Mouse (Mus musculus) heart, embryonic 10.5 days (tissue): ENCODE results near the gene Olfr64. TPM values are rescaled to one million over a fixed set of nuclear protein-coding genes. Genes with fewer than 3 reads are reported as not detected.
A peak's percentile ranks its signal among the peaks of the same experiment; 100 is the strongest.

ENCODE experiments used
- DNase-seq: peaks from one replicate; pipeline ENCODE4 v3.0.0-alpha.2; 2017; ENCODE audit warnings: low spot score
- H3K27ac ChIP-seq: fragments of 300-500 bp; sonication (generic); 2 replicates; pipeline ENCODE4 v1.5.1; 2016; ENCODE audit warnings: mild to moderate bottlenecking
- H3K27me3 ChIP-seq: fragments of 300-500 bp; sonication (generic); 2 replicates; pipeline ENCODE4 v1.6.1; 2016; ENCODE audit warnings: mild to moderate bottlenecking; ENCODE audit not compliant: poor library complexity, insufficient read depth, severe bottlenecking
- H3K36me3 ChIP-seq: fragments of 300-500 bp; sonication (generic); 2 replicates; pipeline ENCODE4 v1.6.1; 2016; ENCODE audit warnings: mild to moderate bottlenecking, moderate library complexity
- H3K4me1 ChIP-seq: fragments of 300-500 bp; sonication (generic); 2 replicates; pipeline ENCODE4 v1.6.1; 2016; ENCODE audit warnings: mild to moderate bottlenecking
- H3K4me3 ChIP-seq: fragments of 300-500 bp; sonication (generic); 2 replicates; pipeline ENCODE4 v1.5.1; 2016; ENCODE audit warnings: mild to moderate bottlenecking, moderate library complexity
- H3K9me3 ChIP-seq: fragments of 300-500 bp; sonication (generic); 2 replicates; pipeline ENCODE4 v1.6.1; 2016; ENCODE audit warnings: mild to moderate bottlenecking, moderate library complexity
- WGBS: fragments of 180-500 bp; shearing (Covaris S2); methylation state at CpG from one replicate; pipeline ENCODE4 v1.1.7; 2016; 5-methylcytosine and 5-hydroxymethylcytosine counted together
- polyA plus RNA-seq: library from polyadenylated mRNA; unstranded; fragments of >200 nt; fragmentation: Nextera tagmentation; extraction: Ambion mirVana; gene quantifications from 2 replicates; pipeline ENCODE4 v1.2.1, GENCODE M21; 2016

Gene Olfr64
- polyA plus RNA-seq: not detected in 2 replicates

DNA sequence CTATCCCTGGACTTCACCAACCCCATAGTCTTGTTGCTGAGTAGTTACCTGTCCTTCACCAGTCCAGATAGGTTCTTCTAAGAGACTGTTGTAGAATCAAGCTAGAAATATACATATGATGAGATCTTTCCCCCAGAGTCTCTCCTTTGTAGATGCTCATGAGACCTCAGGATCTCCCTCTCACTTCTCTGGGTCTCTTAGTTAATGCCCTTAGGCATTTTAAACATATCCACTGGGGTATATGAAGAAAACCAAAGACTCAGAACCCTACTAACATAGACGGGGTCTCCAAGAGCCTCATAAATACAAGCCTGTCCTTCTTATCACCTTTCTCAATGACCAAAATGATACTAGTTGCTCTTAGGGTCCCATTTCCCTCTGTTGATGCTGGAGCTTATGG, at the start of gene Olfr64:
Gene Olfr64, minus strand, starts transcription at position 101 of the 400 bp plus-strand sequence.
- no peaks in the 10 kb centered on the region for H3K27me3 ChIP-seq
- no peaks in the 10 kb centered on the region for H3K9me3 ChIP-seq
- no peak for DNase-seq
- no peaks in the 10 kb centered on the region for H3K36me3 ChIP-seq
- H3K4me3 ChIP-seq: no peak within 1 kb of the TSS
- no peak within 1 kb of the TSS for H3K27ac ChIP-seq
- WGBS: 66% methylated on average over 1 of the region's 1 CpGs
- H3K4me1 ChIP-seq: no peaks in the 10 kb centered on the region

DNA sequence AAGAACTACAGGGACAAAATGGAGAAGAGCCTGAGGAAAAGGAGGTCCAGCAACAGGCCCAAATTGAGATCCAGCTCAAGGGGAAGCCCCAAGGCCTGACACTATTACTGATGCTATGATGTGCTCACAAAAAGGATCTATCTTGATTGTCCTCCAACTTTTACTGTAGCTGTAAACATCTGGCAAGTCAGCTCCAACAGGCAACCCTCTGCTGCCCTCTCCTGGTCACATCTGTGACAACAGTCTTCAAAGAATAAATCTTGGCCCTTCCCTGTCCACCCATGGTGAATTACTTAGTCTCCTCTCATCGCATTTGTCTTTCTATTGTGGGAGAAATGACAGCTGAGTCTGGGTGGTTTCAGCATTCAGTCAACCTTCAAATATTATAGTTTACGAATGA, 48.4 kb upstream of the Olfr64 start:
- H3K9me3 ChIP-seq: no peaks in the 10 kb centered on the region
- 23% methylated on average over 2 of the region's 2 CpGs for WGBS
- no peaks in the 10 kb centered on the region for H3K36me3 ChIP-seq
- no peaks in the 10 kb centered on the region for H3K27me3 ChIP-seq
- H3K27ac ChIP-seq: no peak overlapping the region
- no peak overlapping the region for H3K4me3 ChIP-seq
- peak; percentile 90 for DNase-seq
- no peaks in the 10 kb centered on the region for H3K4me1 ChIP-seq

DNA sequence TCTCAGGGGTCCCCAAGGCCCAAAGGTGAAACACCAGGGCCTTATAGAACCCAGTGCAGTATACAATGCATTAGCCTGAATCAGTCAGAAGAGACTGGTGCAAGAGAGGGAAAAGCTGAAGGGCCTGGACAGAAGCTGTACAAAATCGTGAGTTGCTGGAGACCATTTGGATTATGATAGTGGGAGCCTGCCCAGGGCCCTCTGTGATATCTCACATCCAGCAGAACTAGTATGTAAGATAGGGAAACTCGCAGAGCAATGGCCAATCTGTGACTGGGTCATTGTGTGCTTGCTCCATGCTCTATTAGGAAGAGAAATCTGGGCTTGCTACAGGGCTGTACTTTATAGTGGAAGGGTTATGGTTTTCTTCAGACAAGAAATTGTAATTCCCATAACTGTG, 40.0 kb upstream of the Olfr64 start, which contains the start of gene Olfr632:
Gene Olfr632, plus strand, starts transcription at position 84 of the 400 bp plus-strand sequence.
- no peak for DNase-seq
- Histone ChIP-seq H3K4me3 (no peak within 1 kb of the TSS), H3K4me1 (no peaks in the 10 kb centered on the region), H3K9me3 (no peaks in the 10 kb centered on the region), H3K27ac (no peak within 1 kb of the TSS), H3K36me3 (no peaks in the 10 kb centered on the region), H3K27me3 (no peaks in the 10 kb centered on the region)
- 59% methylated on average over 2 of the region's 2 CpGs for WGBS

GRCm38 (mm10) chr7:103928525-103928924, 34.2 kb upstream of the Olfr64 start, which contains the start of gene Olfr631:
Gene Olfr631 (plus strand): TSS chr7:103928825.
- Histone ChIP-seq H3K4me3 (no peak within 1 kb of the TSS), H3K36me3 (no peaks in the 10 kb centered on the region), H3K9me3 (no peaks in the 10 kb centered on the region), H3K27ac (no peak within 1 kb of the TSS), H3K4me1 (no peaks in the 10 kb centered on the region), H3K27me3 (no peaks in the 10 kb centered on the region)
- DNase-seq: no peak

DNA sequence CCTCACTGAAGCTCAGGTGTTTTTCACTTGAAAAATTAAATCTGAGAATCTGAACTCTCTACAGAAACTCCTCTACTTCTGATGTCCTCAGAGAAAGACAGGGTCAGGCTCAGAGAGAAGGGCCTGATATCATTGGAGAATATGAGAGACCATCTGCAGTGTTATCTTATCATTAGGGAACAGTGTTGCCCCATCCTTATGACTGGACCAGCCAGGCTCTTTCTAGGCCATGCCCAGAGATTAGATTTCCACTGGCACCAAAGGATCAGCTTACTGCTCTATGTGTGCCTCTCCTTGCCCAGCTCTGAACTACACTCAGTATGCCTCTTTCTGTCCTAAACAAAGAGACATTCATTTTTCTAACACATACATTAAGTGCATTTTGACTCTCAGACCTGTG, 21.1 kb upstream of the Olfr64 start:
- H3K27me3 ChIP-seq: no peaks in the 10 kb centered on the region
- H3K27ac ChIP-seq: no peak overlapping the region
- no peaks in the 10 kb centered on the region for H3K36me3 ChIP-seq
- no peak overlapping the region for H3K4me3 ChIP-seq
- DNase-seq: peak; percentile 80
- peaks cover 4% of the 10 kb centered on the region; the same call in 1 of the 2 replicates for H3K4me1 ChIP-seq
- no peaks in the 10 kb centered on the region for H3K9me3 ChIP-seq

- no peaks in the 10 kb centered on the region for H3K9me3 ChIP-seq
- no peaks in the 10 kb centered on the region for H3K36me3 ChIP-seq
- DNase-seq: peak; percentile 82
- H3K27ac ChIP-seq: peak overlapping the region; percentile 62; the same call in 1 of the 2 replicates
- H3K4me1 ChIP-seq: peaks cover 14% of the 10 kb centered on the region; the same call in 1 of the 2 replicates
- 36% methylated on average over 8 of the region's 8 CpGs for WGBS
- no peaks in the 10 kb centered on the region for H3K27me3 ChIP-seq
- H3K4me3 ChIP-seq: no peak overlapping the region
Measured at GRCm38 (mm10) chr7:103912969-103913511, 18.8 kb upstream of the Olfr64 start.

GRCm38 (mm10) chr7:103910047-103910446, 15.8 kb upstream of the Olfr64 start:
- Histone ChIP-seq H3K9me3 (no peaks in the 10 kb centered on the region), H3K27ac (peak overlapping the region; percentile 37; the same call in 1 of the 2 replicates), H3K4me3 (no peak overlapping the region), H3K27me3 (no peaks in the 10 kb centered on the region), H3K4me1 (peaks cover 14% of the 10 kb centered on the region; the same call in 1 of the 2 replicates), H3K36me3 (no peaks in the 10 kb centered on the region)
- peak; percentile 93 for DNase-seq
- 8% methylated on average over 3 of the region's 3 CpGs for WGBS

GRCm38 (mm10) chr7:103903187-103903586, 8.9 kb upstream of the Olfr64 start, which contains the start of gene Olfr65:
Gene Olfr65 (plus strand): TSS chr7:103903487.
- Histone ChIP-seq H3K9me3 (no peaks in the 10 kb centered on the region), H3K27me3 (no peaks in the 10 kb centered on the region), H3K4me1 (no peaks in the 10 kb centered on the region), H3K27ac (no peak within 1 kb of the TSS), H3K36me3 (no peaks in the 10 kb centered on the region), H3K4me3 (no peak within 1 kb of the TSS)
- WGBS: 62% methylated on average over 2 of the region's 2 CpGs
- no peak for DNase-seq

- H3K36me3 ChIP-seq: no peaks in the 10 kb centered on the region
- no peaks in the 10 kb centered on the region for H3K4me1 ChIP-seq
- no peaks in the 10 kb centered on the region for H3K27me3 ChIP-seq
- no peak within 1 kb of the TSS for H3K4me3 ChIP-seq
- no peaks in the 10 kb centered on the region for H3K9me3 ChIP-seq
- H3K27ac ChIP-seq: no peak within 1 kb of the TSS
- DNase-seq: no peak
Measured at GRCm38 (mm10) chr7:103886152-103886551, 8.1 kb downstream of the Olfr64 start, which contains the start of gene Olfr66. Gene Olfr66 (minus strand): TSS chr7:103886252.

DNA sequence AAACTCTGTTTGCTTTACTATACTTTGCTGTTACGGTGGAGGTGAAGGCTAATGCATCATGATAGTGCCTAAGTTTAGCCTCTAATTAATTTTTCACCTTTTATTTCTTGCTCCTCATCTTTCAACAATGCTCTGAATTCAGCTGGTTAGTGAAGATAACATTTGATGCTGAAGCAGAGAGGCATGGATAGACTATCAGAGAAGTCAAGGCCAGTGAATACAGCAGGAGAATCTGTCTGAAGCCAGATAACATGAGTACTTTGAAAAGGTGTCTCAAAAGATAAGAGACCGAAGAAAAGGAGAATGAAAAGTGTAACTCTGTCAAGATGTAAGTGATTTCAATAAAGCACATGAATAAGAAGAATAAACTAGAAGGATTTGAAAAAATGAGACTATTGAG, 17.2 kb downstream of the Olfr64 start:
- Histone ChIP-seq H3K4me3 (no peak overlapping the region), H3K9me3 (no peaks in the 10 kb centered on the region), H3K36me3 (no peaks in the 10 kb centered on the region), H3K4me1 (no peaks in the 10 kb centered on the region), H3K27ac (no peak overlapping the region), H3K27me3 (no peaks in the 10 kb centered on the region)
- DNase-seq: no peak
- WGBS: 57% methylated on average over 2 of the region's 2 CpGs

GRCm38 (mm10) chr7:103874451-103874850, 19.8 kb downstream of the Olfr64 start:
- Histone ChIP-seq H3K27ac (no peak overlapping the region), H3K36me3 (no peaks in the 10 kb centered on the region), H3K27me3 (no peaks in the 10 kb centered on the region), H3K4me3 (no peak overlapping the region), H3K9me3 (no peaks in the 10 kb centered on the region), H3K4me1 (no peaks in the 10 kb centered on the region)
- WGBS: 44% methylated on average over 5 of the region's 5 CpGs
- no peak for DNase-seq

- Histone ChIP-seq H3K4me3 (no peak overlapping the region), H3K9me3 (no peaks in the 10 kb centered on the region), H3K4me1 (no peaks in the 10 kb centered on the region), H3K36me3 (no peaks in the 10 kb centered on the region), H3K27me3 (no peaks in the 10 kb centered on the region), H3K27ac (no peak overlapping the region)
- 5% methylated on average over 1 of the region's 1 CpGs for WGBS
- no peak for DNase-seq
Measured at GRCm38 (mm10) chr7:103873064-103873463, 21.2 kb downstream of the Olfr64 start.

DNA sequence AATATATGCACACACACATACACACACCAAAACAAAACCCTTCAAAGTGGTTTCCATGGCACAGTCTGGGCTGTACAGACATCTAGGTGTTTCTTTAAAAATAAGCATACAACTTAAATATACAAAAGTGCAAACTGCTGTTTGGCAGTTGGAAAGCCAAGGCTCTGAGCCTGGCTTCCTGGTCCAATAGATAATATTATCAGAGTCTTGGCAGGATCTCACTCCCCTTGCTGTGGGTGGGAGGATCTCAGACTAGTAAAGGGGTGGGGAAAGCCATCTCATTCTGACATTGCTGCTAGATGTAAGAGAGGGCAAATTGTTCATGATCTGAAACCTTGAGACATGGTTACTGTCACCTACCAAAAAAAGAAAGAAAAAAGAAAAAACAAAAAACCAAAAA, 23.6 kb downstream of the Olfr64 start:
- H3K27ac ChIP-seq: peak overlapping the region; percentile 67; the same call in 1 of the 2 replicates
- no peaks in the 10 kb centered on the region for H3K9me3 ChIP-seq
- no peaks in the 10 kb centered on the region for H3K4me1 ChIP-seq
- no peaks in the 10 kb centered on the region for H3K36me3 ChIP-seq
- no peaks in the 10 kb centered on the region for H3K27me3 ChIP-seq
- peak; percentile 80 for DNase-seq
- no peak overlapping the region for H3K4me3 ChIP-seq

GRCm38 (mm10) chr7:103865716-103866115, 28.6 kb downstream of the Olfr64 start:
- H3K4me3 ChIP-seq: no peak overlapping the region
- no peaks in the 10 kb centered on the region for H3K27me3 ChIP-seq
- H3K27ac ChIP-seq: 0 out of 2 replicates have a peak overlapping the region, but pooled peaks have one; percentile 10
- no peaks in the 10 kb centered on the region for H3K4me1 ChIP-seq
- H3K36me3 ChIP-seq: no peaks in the 10 kb centered on the region
- DNase-seq: peak; percentile 90
- H3K9me3 ChIP-seq: no peaks in the 10 kb centered on the region
